Mouse (Mus musculus) lung, adult 2 months (tissue): ENCODE measurements around the gene Scamp3.

Source experiments
- CTCF ChIP-seq: fragments of 200-500 bp; IDR thresholded peaks from 2 replicates; pipeline ENCODE4 v1.5.1; 2011; ENCODE audit warnings: mild to moderate bottlenecking, low read length, control low read depth; ENCODE audit not compliant: insufficient read depth
- POLR2A ChIP-seq: fragments of 200-500 bp; IDR thresholded peaks from 2 replicates; pipeline ENCODE4 v1.6.1; 2011; ENCODE audit warnings: low read depth, mild to moderate bottlenecking, control low read depth, low read length, borderline replicate concordance; ENCODE audit errors: extremely low read depth

- TF ChIP-seq POLR2A: no peak
- TF ChIP-seq CTCF: no peak
Measured at GRCm38 (mm10) chr3:89226900-89227299, 49.6 kb downstream of the Scamp3 start, which contains the start of gene Mtx1.
